Mouse (Mus musculus): ENCODE measurements around the gene Cited2.

DNA sequence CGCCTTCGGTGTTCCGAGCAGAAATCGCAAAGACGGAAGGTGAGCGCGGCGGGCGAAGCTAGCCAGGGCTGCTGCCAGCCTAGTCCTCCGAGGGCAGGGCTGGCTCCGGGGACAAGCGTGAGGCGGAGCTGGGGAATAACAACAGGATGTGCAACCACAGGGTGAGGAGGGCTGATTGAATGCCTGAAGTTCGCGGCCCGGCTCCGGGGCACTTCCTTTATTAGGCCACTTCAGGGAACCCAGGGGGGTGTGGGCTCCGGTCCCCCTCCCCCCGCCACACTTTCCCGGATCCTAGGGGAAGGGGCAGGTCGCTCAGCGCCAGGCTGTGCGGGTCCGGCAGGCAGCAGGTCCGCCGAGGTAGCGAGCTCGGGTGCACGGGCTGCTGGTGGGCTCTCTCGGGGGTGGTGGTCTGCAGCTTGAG is 413 bp downstream of the Cited2 start:
- no peak for TF ChIP-seq CTCF (IDR thresholded peaks at IDR 0.05; ENCODE audit: insufficient read depth, low read depth, low read length)
- TF ChIP-seq POLR2A (IDR thresholded peaks at IDR 0.05; ENCODE audit: insufficient read depth, low read depth, low read length), result no peak
